Mouse (Mus musculus): ENCODE results near the gene Chn1.

DNA sequence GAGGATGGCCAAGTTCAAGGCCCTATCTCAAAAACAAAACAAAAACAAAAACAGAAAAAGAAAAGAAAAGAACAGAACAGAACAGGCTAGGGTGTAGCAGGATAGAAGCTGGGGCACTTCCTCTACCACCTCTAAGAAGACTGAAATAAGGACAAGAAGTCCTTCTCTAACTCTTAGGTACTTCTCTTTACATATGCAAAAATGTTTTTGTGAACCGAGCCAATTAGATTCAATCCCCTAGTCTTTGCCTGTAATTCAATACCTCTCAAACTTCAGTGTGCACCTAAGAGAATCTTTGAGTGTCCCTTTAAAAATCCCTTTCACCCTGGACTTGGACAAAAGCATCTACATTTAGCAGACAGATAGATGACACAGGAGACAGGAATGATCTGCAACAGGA, 2.2 kb downstream of the Chn1 start:
- TF ChIP-seq POLR2A (IDR thresholded peaks at IDR 0.05; ENCODE audit: control insufficient read depth, extremely low read depth, insufficient read depth, low read length, poor library complexity) = no peak
- no peak for TF ChIP-seq CTCF (IDR thresholded peaks at IDR 0.05; ENCODE audit: borderline replicate concordance, control insufficient read depth, extremely low read depth, insufficient read depth, low read length, poor library complexity)

Data from thymus, adult 2 months (tissue).